Mouse (Mus musculus) MEL (cell line): ENCODE results near the gene Sardh. TPM values are rescaled to one million over a fixed set of nuclear protein-coding genes. Genes with fewer than 3 reads are reported as not detected.
A peak's percentile ranks its signal among the peaks of the same experiment; 100 is the strongest.

Source experiments
- DNase-seq: peaks from one replicate; pipeline ENCODE4 v3.0.0; 2011; ENCODE audit warnings: low read depth, low spot score
- H3K27ac ChIP-seq: 2 replicates; pipeline ENCODE4 v1.5.1; 2012; ENCODE audit warnings: low read depth, mild to moderate bottlenecking, control low read depth, low read length, moderate library complexity; ENCODE audit not compliant: control insufficient read depth
- H3K27me3 ChIP-seq, 2 experiments: fragments of 150-350 bp in 1 of 2; sonication (generic) in 1 of 2; 2 replicates each; pipeline ENCODE4 v1.6.1; 2012; ENCODE audit warnings: low read length in 2 of 2, mild to moderate bottlenecking in 2 of 2, improper control_type of control experiment in 1 of 2, moderate library complexity in 1 of 2; ENCODE audit not compliant: insufficient read depth in 2 of 2, control insufficient read depth in 1 of 2
- H3K36me3 ChIP-seq, 2 experiments: 2 replicates each; pipeline ENCODE4 v1.6.1; 2012 to 2014; ENCODE audit warnings: low read length in 2 of 2, improper control_type of control experiment in 1 of 2, inconsistent platforms in 1 of 2, mild to moderate bottlenecking in 1 of 2; ENCODE audit not compliant: insufficient read depth in 2 of 2, control insufficient read depth in 1 of 2
- H3K4me1 ChIP-seq, 2 experiments: fragments of 150-350 bp in 1 of 2; sonication (generic) in 1 of 2; 2 replicates each; pipeline ENCODE4 v1.6.1; 2012; ENCODE audit warnings: low read length in 2 of 2, improper control_type of control experiment in 1 of 2, mild to moderate bottlenecking in 1 of 2; ENCODE audit not compliant: insufficient read depth in 2 of 2, control insufficient read depth in 1 of 2
- H3K4me3 ChIP-seq, 2 experiments: fragments of 150-350 bp in 1 of 2; sonication (generic) in 1 of 2; 2 replicates each; pipeline ENCODE4 v1.5.1; 2012; ENCODE audit warnings: low read depth in 2 of 2, low read length in 2 of 2, mild to moderate bottlenecking in 2 of 2, moderate library complexity in 2 of 2, control low read depth in 1 of 2, improper control_type of control experiment in 1 of 2; ENCODE audit not compliant: control insufficient read depth in 1 of 2, insufficient read depth in 1 of 2
- H3K79me2 ChIP-seq: 2 replicates; pipeline ENCODE4 v1.6.1; 2012; ENCODE audit warnings: mild to moderate bottlenecking, low read length, moderate library complexity; ENCODE audit not compliant: control insufficient read depth, poor library complexity, insufficient read depth
- H3K9ac ChIP-seq: 2 replicates; pipeline ENCODE4 v1.6.1; 2012; ENCODE audit warnings: low read depth, mild to moderate bottlenecking, control low read depth, low read length, moderate library complexity; ENCODE audit not compliant: control insufficient read depth, poor library complexity, severe bottlenecking
- H3K9me3 ChIP-seq: fragments of 150-350 bp; sonication (generic); replicated peaks from 2 replicates; pipeline ENCODE4 v1.6.1; 2012; ENCODE audit warnings: mild to moderate bottlenecking, low read length, improper control_type of control experiment, moderate library complexity; ENCODE audit not compliant: insufficient read depth
- BHLHE40 ChIP-seq: IDR thresholded peaks from 2 replicates; pipeline ENCODE4 v1.6.1; 2012; ENCODE audit warnings: low read depth, mild to moderate bottlenecking, inconsistent platforms, low read length, improper control_type of control experiment, borderline replicate concordance
- CHD1 ChIP-seq: IDR thresholded peaks from 2 replicates; pipeline ENCODE4 v1.6.1; 2012; ENCODE audit warnings: low read depth, mild to moderate bottlenecking, inconsistent platforms, low read length, improper control_type of control experiment
- CHD2 ChIP-seq: IDR thresholded peaks from 2 replicates; pipeline ENCODE4 v1.6.1; 2011; ENCODE audit warnings: low read length, improper control_type of control experiment
- CTCF ChIP-seq, 3 experiments: IDR thresholded peaks in 2 of 3; conservative IDR thresholded peaks in 1 of 3; 2 replicates each; pipeline ENCODE4 v1.5.1; 2011 to 2012; ENCODE audit warnings: low read length in 3 of 3, low read depth in 2 of 3, mild to moderate bottlenecking in 2 of 3, improper control_type of control experiment in 1 of 3, inconsistent platforms in 1 of 3, mixed read lengths in 1 of 3, moderate library complexity in 1 of 3; ENCODE audit not compliant: control insufficient read depth in 1 of 3, insufficient read depth in 1 of 3, poor library complexity in 1 of 3, severe bottlenecking in 1 of 3
- E2F4 ChIP-seq: IDR thresholded peaks from 2 replicates; pipeline ENCODE4 v1.6.1; 2011; ENCODE audit warnings: low read depth, low read length, improper control_type of control experiment, borderline replicate concordance
- ELF1 ChIP-seq: IDR thresholded peaks from 2 replicates; pipeline ENCODE4 v1.6.1; 2014; ENCODE audit warnings: low read depth, mild to moderate bottlenecking, inconsistent platforms, low read length, improper control_type of control experiment, moderate library complexity
- ETS1 ChIP-seq: IDR thresholded peaks from 2 replicates; pipeline ENCODE4 v1.6.1; 2012; ENCODE audit warnings: low read depth, mild to moderate bottlenecking, inconsistent platforms, low read length, improper control_type of control experiment, moderate library complexity
- JUND ChIP-seq: IDR thresholded peaks from 2 replicates; pipeline ENCODE4 v1.6.1; 2011; ENCODE audit warnings: low read depth, mild to moderate bottlenecking, improper control_type of control experiment, low read length
- KAT2A ChIP-seq: conservative IDR thresholded peaks from 2 replicates; pipeline ENCODE4 v1.6.1; 2012; ENCODE audit warnings: low read depth, low read length, improper control_type of control experiment, inconsistent platforms
- MAX ChIP-seq: IDR thresholded peaks from 2 replicates; pipeline ENCODE4 v1.6.1; 2011; ENCODE audit warnings: low read length, improper control_type of control experiment
- MAZ ChIP-seq: IDR thresholded peaks from 2 replicates; pipeline ENCODE4 v1.6.1; 2012; ENCODE audit warnings: low read depth, mild to moderate bottlenecking, inconsistent platforms, low read length, improper control_type of control experiment
- MYB ChIP-seq: IDR thresholded peaks from 2 replicates; pipeline ENCODE4 v1.6.1; 2011; ENCODE audit warnings: mild to moderate bottlenecking, low read depth, low read length, improper control_type of control experiment
- MYC ChIP-seq: IDR thresholded peaks from 2 replicates; pipeline ENCODE4 v1.6.1; 2011; ENCODE audit warnings: low read depth, mild to moderate bottlenecking, low read length, improper control_type of control experiment, moderate library complexity
- NRF1 ChIP-seq: IDR thresholded peaks from 2 replicates; pipeline ENCODE4 v1.6.1; 2014; ENCODE audit warnings: low read depth, mild to moderate bottlenecking, inconsistent platforms, low read length, improper control_type of control experiment, moderate library complexity; ENCODE audit not compliant: poor library complexity, insufficient read depth, severe bottlenecking
- RAD21 ChIP-seq: IDR thresholded peaks from 2 replicates; pipeline ENCODE4 v1.6.1; 2011; ENCODE audit warnings: mild to moderate bottlenecking, low read depth, low read length, improper control_type of control experiment
- SMC3 ChIP-seq: IDR thresholded peaks from 2 replicates; pipeline ENCODE4 v1.6.1; 2011; ENCODE audit warnings: low read depth, low read length, improper control_type of control experiment
- TAL1 ChIP-seq: IDR thresholded peaks from 2 replicates; pipeline ENCODE4 v1.6.1; 2012; ENCODE audit warnings: mild to moderate bottlenecking, inconsistent platforms, low read length, moderate library complexity, mixed read lengths
- TBP ChIP-seq: IDR thresholded peaks from 2 replicates; pipeline ENCODE4 v1.8.0; 2011; ENCODE audit warnings: low read depth, low read length, improper control_type of control experiment
- TCF12 ChIP-seq: IDR thresholded peaks from 2 replicates; pipeline ENCODE4 v1.6.1; 2014; ENCODE audit warnings: low read depth, mild to moderate bottlenecking, inconsistent platforms, low read length, improper control_type of control experiment, moderate library complexity
- UBTF ChIP-seq: IDR thresholded peaks from 2 replicates; pipeline ENCODE4 v1.6.1; 2012; ENCODE audit warnings: low read depth, mild to moderate bottlenecking, inconsistent platforms, low read length, improper control_type of control experiment, moderate library complexity, borderline replicate concordance; ENCODE audit not compliant: insufficient read depth
- USF1 ChIP-seq: IDR thresholded peaks from 2 replicates; pipeline ENCODE4 v1.6.1; 2014; ENCODE audit warnings: low read depth, mild to moderate bottlenecking, inconsistent platforms, low read length, improper control_type of control experiment, moderate library complexity
- ZC3H11A ChIP-seq: IDR thresholded peaks from 2 replicates; pipeline ENCODE4 v1.6.1; 2012; ENCODE audit warnings: low read depth, mild to moderate bottlenecking, inconsistent platforms, low read length, improper control_type of control experiment
- ZMIZ1 ChIP-seq: IDR thresholded peaks from 2 replicates; pipeline ENCODE4 v1.6.1; 2012; ENCODE audit warnings: low read depth, mild to moderate bottlenecking, inconsistent platforms, low read length, improper control_type of control experiment, moderate library complexity
- ZNF384 ChIP-seq: IDR thresholded peaks from 2 replicates; pipeline ENCODE4 v1.6.1; 2012; ENCODE audit warnings: low read depth, mild to moderate bottlenecking, inconsistent platforms, low read length, improper control_type of control experiment
- polyA plus RNA-seq, 2 experiments: library from polyadenylated mRNA; stranded (reverse) in 1 of 2; unstranded in 1 of 2; fragments of >175 nt in 1 of 2; fragments of >200 nt in 1 of 2; gene quantifications; 2 replicates each; pipeline versions ENCODE4 v1.2.1 to v1.2.4; 2012; ENCODE audit warnings: low replicate concordance in 2 of 2, low read depth in 1 of 2; ENCODE audit not compliant: insufficient read length in 2 of 2, insufficient read depth in 1 of 2, missing spikeins in 1 of 2
- total RNA-seq: library from RNA; depleted of rRNA; stranded (reverse); fragments of 300-350 nt; gene quantifications from 2 replicates; pipeline ENCODE4 v1.2.3, GENCODE M21; 2012

Gene Sardh
- total and polyA plus RNA-seq, 3 experiments, result 0.19 to 0.23 TPM; not detected in 1

DNA sequence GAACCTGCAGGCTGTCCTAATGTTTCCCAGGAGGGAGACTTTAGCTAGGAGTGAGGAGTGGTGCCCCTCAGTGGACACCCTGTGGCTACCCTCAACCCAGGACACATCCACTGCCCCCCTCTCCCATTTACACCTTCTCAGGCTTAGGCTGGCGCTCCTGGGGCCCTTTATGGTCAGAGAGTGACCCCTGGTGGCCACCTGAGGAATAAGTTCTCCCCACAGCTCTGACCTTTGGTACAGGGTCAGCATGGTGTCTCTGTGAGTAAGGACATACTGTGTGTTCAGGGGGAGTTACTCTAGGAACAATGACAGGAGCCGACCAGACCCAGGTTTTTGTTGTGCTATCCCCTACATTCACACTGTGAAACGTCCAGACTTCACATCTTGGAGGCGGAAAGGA is 10.8 kb downstream of the Sardh start:
- Histone ChIP-seq H3K36me3 (peaks cover 0 to 8% of the 10 kb centered on the region in 2 experiments; a peak in 2 of 4 replicates), H3K79me2 (no peaks in the 10 kb centered on the region), H3K27ac (no peak overlapping the region), H3K4me3 (no peak overlapping the region), H3K9me3 (no peaks in the 10 kb centered on the region), H3K4me1 (peaks cover 0 to 9% of the 10 kb centered on the region in 2 experiments; a peak in 2 of 4 replicates), H3K9ac (no peak overlapping the region), H3K27me3 (no peaks in the 10 kb centered on the region)
- DNase-seq, result peak; percentile 52
- TF ChIP-seq USF1 (no peak), RAD21 (peak; percentile 95), UBTF (no peak), ZC3H11A (peak; percentile 82), ETS1 (no peak), KAT2A (no peak), TCF12 (no peak), NRF1 (no peak), SMC3 (peak; percentile 86), BHLHE40 (0 out of 2 replicates have a peak, but pooled peaks have one; percentile 13), ZMIZ1 (no peak), MYC (no peak), CTCF (IDR thresholded peaks at IDR 0.05 in 2 of 3, conservative IDR thresholded peaks at IDR 0.05 in 1 of 3; ENCODE audit: control insufficient read depth in 1 of 3, insufficient read depth in 1 of 3, low read depth in 2 of 3, low read length in 3 of 3, poor library complexity in 1 of 3, severe bottlenecking in 1 of 3) (peak; percentile 82 to 97 (median 97))

DNA sequence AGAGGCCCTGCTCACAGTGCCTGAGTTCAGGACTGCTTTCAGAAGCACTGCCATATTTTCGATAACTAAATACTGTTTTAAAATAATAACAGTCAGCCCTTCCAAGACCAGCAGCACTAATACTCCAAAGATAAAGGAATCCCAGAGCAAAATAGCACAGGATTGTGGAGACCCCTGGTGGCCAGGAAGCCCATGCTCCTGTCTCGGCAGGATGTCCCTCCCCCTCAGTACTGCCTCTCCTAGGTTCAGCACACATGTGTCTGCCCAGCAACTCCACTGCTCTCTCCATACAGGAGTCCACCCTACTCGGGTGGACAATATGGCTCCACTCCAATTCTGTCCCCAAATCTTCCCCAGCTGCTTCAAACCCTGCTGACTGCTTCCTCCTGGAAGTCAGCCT is 12.4 kb downstream of the Sardh start:
- H3K9me3 ChIP-seq, result no peaks in the 10 kb centered on the region
- peak; percentile 66 for DNase-seq
- no peaks in the 10 kb centered on the region for H3K27me3 ChIP-seq
- peaks cover 0 to 16% of the 10 kb centered on the region in 2 experiments; a peak in 2 of 4 replicates for H3K36me3 ChIP-seq
- no peak overlapping the region for H3K4me3 ChIP-seq
- no peak for TF ChIP-seq ETS1
- TF ChIP-seq CHD1, result no peak
- TF ChIP-seq TAL1, result no peak
- no peak for TF ChIP-seq USF1
- TF ChIP-seq ZC3H11A, result peak; percentile 66
- TF ChIP-seq TBP, result no peak
- TF ChIP-seq CHD2, result no peak
- no peak for TF ChIP-seq MAZ
- TF ChIP-seq E2F4, result no peak
- TF ChIP-seq JUND, result no peak
- TF ChIP-seq MYB, result no peak
- no peak for TF ChIP-seq ZNF384
- no peak for TF ChIP-seq ELF1
- TF ChIP-seq CTCF (IDR thresholded peaks at IDR 0.05 in 2 of 3, conservative IDR thresholded peaks at IDR 0.05 in 1 of 3; ENCODE audit: control insufficient read depth in 1 of 3, insufficient read depth in 1 of 3, low read depth in 2 of 3, low read length in 3 of 3, poor library complexity in 1 of 3, severe bottlenecking in 1 of 3), result peak; percentile 83 to 92 (median 85)
- TF ChIP-seq NRF1, result no peak
- peak; percentile 94 for TF ChIP-seq RAD21
- TF ChIP-seq SMC3, result peak; percentile 87
- TF ChIP-seq MAX, result no peak
- TF ChIP-seq UBTF, result no peak
- no peak for TF ChIP-seq MYC
- no peak overlapping the region for H3K9ac ChIP-seq
- no peak overlapping the region for H3K27ac ChIP-seq
- H3K4me1 ChIP-seq, result peaks cover 2 to 19% of the 10 kb centered on the region in 2 experiments; a peak in 2 of 4 replicates
- H3K79me2 ChIP-seq, result no peaks in the 10 kb centered on the region
